Mouse (Mus musculus) embryonic facial prominence, embryonic 12.5 days (tissue): ENCODE measurements at regions not wholly inside any gene's neighbourhood (a gene's known extent, or its start where the extent isn't known, plus 50 kb on each side); places are given as distances from the start of the nearest gene placed in this dataset.
A peak's percentile ranks its signal among the peaks of the same experiment; 100 is the strongest.

Experiments used
- ATAC-seq: fragments of 200-750 bp; cut with Nextera tagmentation; 2 replicates; pipeline ENCODE4 v1.8.0; 2017; ENCODE audit not compliant: insufficient number of reproducible peaks, insufficient read depth, low FRiP score, low TSS enrichment
- H3K27ac ChIP-seq: fragments of 300-500 bp; sonication (generic); 2 replicates; pipeline ENCODE4 v1.5.1; 2016; ENCODE audit warnings: mild to moderate bottlenecking
- H3K27me3 ChIP-seq: fragments of 300-500 bp; sonication (generic); 2 replicates; pipeline ENCODE4 v1.6.1; 2016; ENCODE audit warnings: mild to moderate bottlenecking, moderate library complexity
- H3K36me3 ChIP-seq: fragments of 300-500 bp; sonication (generic); 2 replicates; pipeline ENCODE4 v1.6.1; 2016; ENCODE audit warnings: mild to moderate bottlenecking
- H3K4me1 ChIP-seq: fragments of 300-500 bp; sonication (generic); 2 replicates; pipeline ENCODE4 v1.6.1; 2016
- H3K4me2 ChIP-seq: fragments of 300-500 bp; sonication (generic); replicated peaks from 2 replicates; pipeline ENCODE4 v1.6.1; 2016; ENCODE audit warnings: mild to moderate bottlenecking, moderate library complexity
- H3K4me3 ChIP-seq: fragments of 300-500 bp; sonication (generic); 2 replicates; pipeline ENCODE4 v1.5.1; 2016; ENCODE audit warnings: mild to moderate bottlenecking
- H3K9ac ChIP-seq: fragments of 300-500 bp; sonication (generic); 2 replicates; pipeline ENCODE4 v1.6.1; 2016; ENCODE audit warnings: mild to moderate bottlenecking, moderate library complexity
- H3K9me3 ChIP-seq: fragments of 300-500 bp; sonication (generic); 2 replicates; pipeline ENCODE4 v1.6.1; 2016; ENCODE audit warnings: mild to moderate bottlenecking, moderate library complexity
- WGBS: fragments of 180-500 bp; shearing (Covaris S2); methylation state at CpG from one replicate; pipeline ENCODE4 v1.1.7; 2016; 5-methylcytosine and 5-hydroxymethylcytosine counted together

DNA sequence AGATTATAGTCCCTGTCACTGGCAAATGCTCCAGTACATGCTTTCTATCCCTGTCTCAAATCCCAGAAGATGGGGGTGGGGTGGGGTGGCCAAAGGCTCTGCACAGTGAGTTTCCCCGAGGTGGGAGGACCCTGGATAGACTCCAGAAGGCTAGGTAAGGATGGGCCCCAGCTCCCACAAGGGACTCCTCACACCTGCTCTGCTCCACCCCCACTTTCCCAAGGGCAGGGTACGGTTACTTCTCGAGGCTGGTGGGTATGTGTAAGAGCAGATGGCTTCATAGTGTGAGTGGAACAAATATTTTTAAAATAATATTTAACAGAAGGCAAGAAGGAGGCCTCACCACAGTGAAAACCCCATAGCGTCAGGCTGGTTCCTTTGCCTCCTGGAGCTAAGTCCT lies 398.6 kb upstream of the Cdh4 start:
- H3K27ac ChIP-seq, result no peak overlapping the region
- H3K27me3 ChIP-seq, result no peaks in the 10 kb centered on the region
- no peak overlapping the region for H3K4me3 ChIP-seq
- 45% methylated on average over 4 of the region's 4 CpGs for WGBS
- no peaks in the 10 kb centered on the region for H3K36me3 ChIP-seq
- H3K9ac ChIP-seq, result no peak overlapping the region
- H3K4me2 ChIP-seq, result no peak overlapping the region
- H3K9me3 ChIP-seq, result no peaks in the 10 kb centered on the region
- 0 out of 2 replicates have a peak, but pooled peaks have one; percentile 67 for ATAC-seq
- H3K4me1 ChIP-seq, result peaks cover 8% of the 10 kb centered on the region; the same call in 1 of the 2 replicates

- 54% methylated on average over 1 of the region's 1 CpGs for WGBS
- no peak overlapping the region for H3K4me2 ChIP-seq
- no peak overlapping the region for H3K9ac ChIP-seq
- no peaks in the 10 kb centered on the region for H3K27me3 ChIP-seq
- no peaks in the 10 kb centered on the region for H3K9me3 ChIP-seq
- no peak for ATAC-seq
- H3K36me3 ChIP-seq, result no peaks in the 10 kb centered on the region
- H3K27ac ChIP-seq, result no peak overlapping the region
- H3K4me1 ChIP-seq, result peaks cover 8% of the 10 kb centered on the region; the same call in 1 of the 2 replicates
- no peak overlapping the region for H3K4me3 ChIP-seq
Measured at GRCm38 (mm10) chr2:179045361-179045760, 396.9 kb upstream of the Cdh4 start.

- no peaks in the 10 kb centered on the region for H3K27me3 ChIP-seq
- H3K4me2 ChIP-seq, result no peak overlapping the region
- no peaks in the 10 kb centered on the region for H3K36me3 ChIP-seq
- no peak for ATAC-seq
- H3K9me3 ChIP-seq, result no peaks in the 10 kb centered on the region
- H3K27ac ChIP-seq, result no peak overlapping the region
- H3K9ac ChIP-seq, result no peak overlapping the region
- WGBS, result 85% methylated on average over 8 of the region's 8 CpGs
- H3K4me3 ChIP-seq, result no peak overlapping the region
- no peaks in the 10 kb centered on the region for H3K4me1 ChIP-seq
Measured at GRCm38 (mm10) chr2:179054441-179054840, 387.8 kb upstream of the Cdh4 start.

DNA sequence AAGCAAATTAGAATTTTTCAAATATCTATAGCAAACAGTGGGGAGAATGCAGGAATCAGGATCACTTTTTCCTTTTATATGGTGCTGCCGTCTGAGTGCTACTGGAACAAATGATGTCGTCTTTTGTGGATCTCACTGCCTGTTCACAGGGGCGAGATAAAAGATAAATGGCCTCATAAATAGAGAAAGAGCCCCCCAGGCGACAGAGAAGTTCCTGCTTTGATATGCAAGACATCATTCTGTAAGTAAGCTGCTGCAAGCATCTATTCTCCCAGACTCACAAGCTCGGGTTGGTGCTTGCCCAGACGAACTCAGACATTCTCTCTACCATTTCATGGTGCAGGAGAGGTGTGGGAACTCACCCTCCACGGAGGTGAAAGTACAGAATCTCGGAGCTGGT lies 377.6 kb upstream of the Cdh4 start:
- Histone ChIP-seq H3K27ac (no peak overlapping the region), H3K36me3 (no peaks in the 10 kb centered on the region), H3K9me3 (no peaks in the 10 kb centered on the region), H3K27me3 (no peaks in the 10 kb centered on the region), H3K4me3 (no peak overlapping the region), H3K4me1 (no peaks in the 10 kb centered on the region; the same call in 1 of the 2 replicates), H3K4me2 (no peak overlapping the region), H3K9ac (no peak overlapping the region)
- WGBS, result 48% methylated on average over 8 of the region's 8 CpGs
- ATAC-seq, result no peak

GRCm38 (mm10) chr2:179069520-179069919 lies 372.7 kb upstream of the Cdh4 start:
- Histone ChIP-seq H3K36me3 (no peaks in the 10 kb centered on the region), H3K4me2 (no peak overlapping the region), H3K27me3 (no peaks in the 10 kb centered on the region), H3K9ac (no peak overlapping the region), H3K9me3 (no peaks in the 10 kb centered on the region), H3K27ac (no peak overlapping the region), H3K4me3 (no peak overlapping the region), H3K4me1 (no peaks in the 10 kb centered on the region)
- no peak for ATAC-seq
- WGBS, result 58% methylated on average over 6 of the region's 6 CpGs

- no peak for ATAC-seq
- no peaks in the 10 kb centered on the region for H3K27me3 ChIP-seq
- 31% methylated on average over 1 of the region's 1 CpGs for WGBS
Measured at GRCm38 (mm10) chr2:179070346-179070745, 371.9 kb upstream of the Cdh4 start.

GRCm38 (mm10) chr2:179080462-179081274 lies 361.6 kb upstream of the Cdh4 start:
- ATAC-seq, result no peak
- H3K9ac ChIP-seq, result no peak overlapping the region
- H3K4me3 ChIP-seq, result no peak overlapping the region
- H3K27me3 ChIP-seq, result no peaks in the 10 kb centered on the region
- H3K4me2 ChIP-seq, result no peak overlapping the region
- no peaks in the 10 kb centered on the region for H3K9me3 ChIP-seq
- WGBS, result 63% methylated on average over 13 of the region's 13 CpGs
- no peaks in the 10 kb centered on the region for H3K36me3 ChIP-seq
- H3K27ac ChIP-seq, result no peak overlapping the region
- H3K4me1 ChIP-seq, result no peaks in the 10 kb centered on the region

More at GRCm38 (mm10) chr2:179070346-179070745, 371.9 kb upstream of the Cdh4 start:
- Histone ChIP-seq H3K9me3 (no peaks in the 10 kb centered on the region), H3K4me3 (no peak overlapping the region), H3K9ac (no peak overlapping the region), H3K4me1 (no peaks in the 10 kb centered on the region), H3K36me3 (no peaks in the 10 kb centered on the region), H3K4me2 (no peak overlapping the region), H3K27ac (no peak overlapping the region)

GRCm38 (mm10) chr2:179086915-179087314 lies 355.3 kb upstream of the Cdh4 start:
- H3K9me3 ChIP-seq, result no peaks in the 10 kb centered on the region
- WGBS, result 88% methylated on average over 9 of the region's 9 CpGs
- no peak overlapping the region for H3K9ac ChIP-seq
- no peak overlapping the region for H3K4me2 ChIP-seq
- no peaks in the 10 kb centered on the region for H3K4me1 ChIP-seq
- no peak overlapping the region for H3K27ac ChIP-seq
- no peak overlapping the region for H3K4me3 ChIP-seq
- ATAC-seq, result no peak
- H3K27me3 ChIP-seq, result no peaks in the 10 kb centered on the region
- no peaks in the 10 kb centered on the region for H3K36me3 ChIP-seq

DNA sequence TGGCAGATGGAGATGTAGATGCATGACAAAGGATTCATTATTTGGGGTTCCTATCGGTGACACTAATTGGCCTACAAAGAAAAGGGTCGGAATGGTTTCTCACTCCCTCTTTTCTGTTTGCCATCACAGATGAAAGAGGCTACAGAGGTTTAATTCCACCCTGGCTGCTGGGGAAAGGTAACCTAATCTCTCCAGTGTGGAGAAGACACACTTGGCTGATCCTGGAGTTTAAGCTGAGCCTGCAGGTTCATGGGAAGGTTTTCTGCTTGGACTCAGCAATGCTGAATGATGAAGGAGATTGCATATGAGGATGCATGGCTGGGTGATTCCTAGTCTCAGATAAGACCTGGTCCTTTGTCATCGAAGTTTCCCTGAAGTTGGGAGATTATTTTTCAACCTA lies 350.8 kb upstream of the Cdh4 start:
- Histone ChIP-seq H3K36me3 (no peaks in the 10 kb centered on the region), H3K27ac (no peak overlapping the region), H3K27me3 (no peaks in the 10 kb centered on the region), H3K4me2 (no peak overlapping the region), H3K9me3 (no peaks in the 10 kb centered on the region), H3K4me3 (no peak overlapping the region), H3K4me1 (no peaks in the 10 kb centered on the region), H3K9ac (no peak overlapping the region)
- ATAC-seq, result no peak
- 34% methylated on average over 3 of the region's 3 CpGs for WGBS

- no peak for ATAC-seq
- Histone ChIP-seq H3K27me3 (no peaks in the 10 kb centered on the region), H3K27ac (no peak overlapping the region), H3K4me2 (no peak overlapping the region), H3K4me1 (no peaks in the 10 kb centered on the region), H3K4me3 (no peak overlapping the region), H3K9me3 (no peaks in the 10 kb centered on the region), H3K36me3 (no peaks in the 10 kb centered on the region), H3K9ac (no peak overlapping the region)
- WGBS, result 72% methylated on average over 11 of the region's 11 CpGs
Measured at GRCm38 (mm10) chr2:179093996-179094395, 348.2 kb upstream of the Cdh4 start.

DNA sequence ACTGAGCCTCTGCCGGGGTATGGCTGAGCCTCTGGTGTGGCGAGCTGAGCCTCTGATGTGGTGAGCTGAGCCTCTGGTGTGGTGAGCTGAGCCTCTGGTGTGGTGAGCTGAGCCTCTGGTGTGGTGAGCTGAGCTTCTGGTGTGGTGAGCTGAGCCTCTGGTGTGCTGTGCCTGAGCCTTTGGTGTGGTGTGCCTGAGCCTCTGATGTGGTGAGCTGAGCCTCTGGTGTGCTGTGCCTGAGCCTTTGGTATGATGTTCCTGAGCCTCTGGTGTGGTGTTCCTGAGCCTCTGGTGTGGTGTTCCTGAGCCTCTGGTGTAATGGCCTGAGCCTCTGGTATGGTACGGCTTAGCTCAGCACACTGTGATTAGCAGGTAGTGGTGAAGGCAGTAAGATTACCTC lies 346.2 kb upstream of the Cdh4 start:
- Histone ChIP-seq H3K4me1 (no peaks in the 10 kb centered on the region), H3K27me3 (no peaks in the 10 kb centered on the region), H3K9ac (no peak overlapping the region), H3K36me3 (no peaks in the 10 kb centered on the region), H3K27ac (no peak overlapping the region), H3K4me2 (no peak overlapping the region), H3K4me3 (no peak overlapping the region), H3K9me3 (no peaks in the 10 kb centered on the region)
- WGBS, result 82% methylated on average over 3 of the region's 3 CpGs
- no peak for ATAC-seq

- Histone ChIP-seq H3K36me3 (no peaks in the 10 kb centered on the region), H3K9me3 (no peaks in the 10 kb centered on the region), H3K4me1 (no peaks in the 10 kb centered on the region), H3K4me3 (no peak overlapping the region), H3K27me3 (no peaks in the 10 kb centered on the region), H3K27ac (no peak overlapping the region), H3K9ac (no peak overlapping the region), H3K4me2 (no peak overlapping the region)
- WGBS, result 64% methylated on average over 4 of the region's 4 CpGs
- ATAC-seq, result no peak
Measured at GRCm38 (mm10) chr2:179096861-179097260, 345.4 kb upstream of the Cdh4 start.
